Mouse (Mus musculus): ENCODE results near the gene Ccnl1.

GRCm38 (mm10) chr3:65904106-65904505, 53.9 kb downstream of the Ccnl1 start:
- TF ChIP-seq CTCF (IDR thresholded peaks at IDR 0.05; ENCODE audit: low read depth, low read length) (no peak), EP300 (IDR thresholded peaks at IDR 0.05; ENCODE audit: insufficient read depth, low read depth, low read length) (no peak), POLR2A (IDR thresholded peaks at IDR 0.05; ENCODE audit: insufficient read depth, low read length) (no peak)
